Mouse (Mus musculus) natural killer cell, adult 2 months (primary cell): ENCODE data around the gene Camsap1.

Source experiments
- DNase-seq, 2 experiments: peaks; one replicate each; pipeline ENCODE4 v3.0.0; 2022; ENCODE audit warnings: low spot score in 2 of 2

The Camsap1 gene

DNA sequence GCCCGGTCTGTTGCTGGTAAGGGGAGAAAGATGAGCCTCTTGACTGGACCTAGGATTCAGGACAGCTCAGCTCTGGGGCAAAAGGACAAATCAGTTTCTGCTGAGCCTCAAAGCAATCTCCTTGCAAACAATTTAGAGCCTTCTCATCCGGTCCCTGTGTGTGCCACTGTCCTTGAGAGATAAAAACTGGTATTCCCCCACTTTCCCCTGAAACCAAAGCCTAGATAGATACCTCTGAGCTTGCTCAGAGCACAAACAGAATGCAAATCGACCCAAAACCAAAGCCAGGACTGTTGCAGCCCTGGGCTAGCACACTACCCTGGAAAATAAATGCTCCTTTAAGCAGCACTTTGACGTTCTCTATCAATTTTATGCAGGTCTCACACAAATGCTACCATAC, 4.1 kb downstream of the Camsap1 start:
- no peak for DNase-seq

DNA sequence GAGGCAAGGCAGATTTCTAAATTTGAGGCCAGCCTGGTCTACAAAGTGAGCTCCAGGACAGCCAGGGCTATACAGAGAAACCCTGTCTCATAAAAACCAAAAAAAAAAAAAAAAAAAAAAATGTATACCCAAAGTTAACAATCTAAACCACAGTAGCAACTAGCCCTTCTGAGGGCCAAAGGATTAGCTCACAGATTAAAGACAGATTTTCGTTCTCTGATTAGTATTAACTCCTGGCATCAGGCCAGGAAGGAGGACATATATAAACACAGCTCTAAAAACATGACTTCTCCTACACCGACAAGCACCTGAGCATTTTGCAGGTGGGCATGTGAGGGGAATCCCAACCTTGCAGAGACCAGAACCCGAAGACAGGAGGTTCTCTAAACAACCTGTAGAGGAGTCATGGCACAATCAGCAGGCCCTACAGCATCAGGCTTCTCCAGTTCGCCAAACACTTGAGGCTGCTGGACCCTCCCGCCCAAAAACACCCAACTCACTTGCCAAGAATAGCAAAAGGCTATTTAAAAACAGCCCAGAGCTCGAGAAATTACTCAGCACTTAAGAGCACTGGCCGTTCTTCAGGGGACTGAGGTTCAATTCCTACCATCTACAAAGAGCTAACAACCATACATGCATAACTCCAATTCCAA, 5.4 kb downstream of the Camsap1 start:
- no peak for DNase-seq

DNA sequence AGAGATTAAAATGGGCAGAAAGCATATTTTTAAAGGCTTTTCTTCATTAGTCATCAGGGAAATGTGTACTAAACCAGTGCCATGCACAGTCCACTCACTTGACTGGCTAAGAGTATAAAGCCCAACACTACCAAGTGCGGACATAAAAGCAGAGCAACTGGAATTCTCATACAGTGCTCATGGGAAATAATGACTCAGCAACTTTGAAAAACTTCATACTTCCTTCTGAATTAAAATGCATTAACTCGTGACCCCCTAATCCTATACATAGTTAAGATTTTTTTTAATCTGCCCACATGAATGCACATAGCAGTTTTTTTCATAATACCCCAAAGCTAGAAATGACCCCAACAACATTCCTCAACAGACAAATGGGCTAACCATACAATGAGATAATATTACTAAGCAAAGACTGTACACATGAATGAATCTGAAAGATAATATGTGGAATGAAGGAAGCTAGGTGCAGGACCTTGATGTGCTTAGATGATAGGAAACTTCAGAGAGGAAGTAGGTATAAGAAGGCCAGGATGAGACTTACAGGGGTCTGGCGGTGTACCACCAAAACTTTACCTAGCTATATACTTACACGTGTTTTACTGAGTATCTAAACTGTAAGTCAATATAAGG, 7.8 kb downstream of the Camsap1 start:
- no peak for DNase-seq

DNA sequence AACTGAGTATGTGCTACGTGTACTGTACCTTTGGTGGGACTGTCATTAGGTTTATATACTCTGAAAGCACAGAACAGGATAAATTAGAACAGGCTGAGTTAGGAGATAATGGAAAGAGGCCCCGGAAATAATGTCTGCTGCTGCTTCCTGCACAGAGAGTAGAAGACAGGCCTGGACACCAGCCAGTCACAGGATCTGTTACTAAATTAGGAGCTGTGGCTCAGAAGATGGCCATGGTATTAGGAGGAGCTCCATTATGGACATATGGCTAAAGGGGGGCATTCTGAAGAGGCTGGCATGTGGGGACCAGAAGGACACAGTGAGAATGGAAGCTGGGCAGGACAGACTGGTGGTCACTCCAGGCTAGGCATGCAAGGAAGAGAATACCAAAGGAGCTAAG, 12.7 kb downstream of the Camsap1 start:
- DNase-seq, result no peak

DNA sequence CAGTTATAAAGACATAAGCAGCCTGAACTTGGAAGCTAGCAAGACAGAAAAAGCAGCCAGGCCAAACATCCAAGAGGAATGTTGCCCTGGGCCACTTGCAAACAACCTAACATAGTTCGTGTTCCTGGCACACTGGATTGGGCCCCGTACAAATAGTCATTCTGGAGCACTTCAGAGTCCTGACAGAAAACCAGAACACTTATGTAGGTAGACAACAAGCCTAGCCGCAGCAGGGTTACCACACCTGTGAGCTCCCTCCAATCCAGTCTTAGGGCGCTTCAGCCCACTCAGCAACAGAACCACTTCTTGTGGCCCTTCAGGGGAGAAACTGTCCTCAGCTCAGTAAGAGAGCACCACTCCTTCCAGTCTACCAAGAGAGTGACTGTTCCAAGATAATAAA, 13.8 kb downstream of the Camsap1 start:
- no peak for DNase-seq

DNA sequence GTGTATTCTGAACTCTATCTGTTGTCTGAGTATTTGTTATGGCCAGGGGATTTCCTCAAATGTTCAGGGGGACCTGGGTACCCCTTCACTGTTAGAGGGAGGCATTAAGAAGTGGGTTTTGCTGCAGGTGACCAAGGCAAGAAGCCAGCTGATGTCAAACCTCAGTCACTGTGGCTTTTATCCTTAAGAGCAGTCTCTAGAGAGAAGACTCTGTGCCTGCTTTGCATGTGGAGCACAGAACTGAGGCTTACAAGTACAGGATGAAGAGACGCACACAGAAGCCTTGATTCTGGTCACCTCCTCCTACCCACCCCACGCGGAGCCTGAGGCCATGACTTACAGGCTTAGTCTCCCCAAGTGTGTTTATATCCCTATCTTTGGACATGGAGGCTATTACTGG, 33.8 kb downstream of the Camsap1 start:
- no peak for DNase-seq

DNA sequence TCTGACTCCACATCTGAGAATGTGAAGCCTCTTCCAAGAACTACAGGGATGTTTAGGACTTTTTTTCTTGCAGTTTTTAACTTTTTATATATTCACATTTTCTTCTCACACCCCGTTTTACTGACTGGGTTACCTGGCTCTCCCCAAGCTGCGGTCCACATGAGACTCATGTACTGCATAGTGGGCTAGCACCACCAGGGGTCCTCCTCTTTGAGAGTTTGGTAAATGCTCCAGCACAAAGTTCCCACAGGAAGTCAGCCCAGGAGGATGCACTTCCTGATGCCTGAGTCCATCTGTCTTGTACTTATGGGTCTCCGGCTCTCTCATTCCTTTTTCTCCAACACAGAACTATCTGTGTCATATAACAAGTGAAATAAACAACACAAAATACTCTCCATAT, 35.1 kb downstream of the Camsap1 start:
- DNase-seq, result no peak

DNA sequence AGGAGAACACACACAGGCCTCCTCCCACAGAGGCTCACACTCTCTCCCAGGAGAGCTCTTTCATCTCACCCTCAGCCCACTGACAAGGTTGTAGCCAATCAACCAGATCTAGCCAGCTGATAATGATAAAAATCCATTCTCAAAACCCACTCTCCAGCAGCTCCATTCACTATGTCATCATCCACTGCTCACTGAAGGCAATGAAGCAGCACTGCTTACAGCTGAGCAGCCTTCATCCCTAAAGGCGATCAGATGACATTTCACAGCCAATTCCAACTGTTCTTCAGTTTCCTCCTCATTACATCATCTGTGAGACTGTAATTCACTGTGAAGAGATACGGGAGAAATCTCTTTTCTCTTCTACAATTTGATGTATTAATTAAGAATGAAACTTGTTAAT, 39.3 kb downstream of the Camsap1 start:
- DNase-seq, result no peak

DNA sequence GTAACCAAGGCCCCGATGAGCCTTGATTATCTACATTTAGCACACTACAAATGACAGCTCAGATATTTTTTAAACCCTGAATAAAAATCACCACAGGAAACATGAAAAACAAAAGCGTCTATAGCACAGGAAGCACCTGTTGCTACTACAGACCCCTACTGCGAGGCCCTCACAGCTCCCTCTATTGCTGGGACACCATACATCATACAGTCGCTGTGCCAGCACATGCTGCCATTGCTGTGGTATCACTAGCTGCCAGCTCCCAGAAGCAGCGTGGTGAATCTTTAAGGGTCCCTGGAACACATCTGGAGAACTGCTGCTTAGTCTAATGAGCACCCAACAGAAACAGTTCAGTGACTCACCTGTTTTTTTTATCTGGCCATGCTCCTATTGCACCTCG, 42.6 kb downstream of the Camsap1 start:
- DNase-seq, result no peak

DNA sequence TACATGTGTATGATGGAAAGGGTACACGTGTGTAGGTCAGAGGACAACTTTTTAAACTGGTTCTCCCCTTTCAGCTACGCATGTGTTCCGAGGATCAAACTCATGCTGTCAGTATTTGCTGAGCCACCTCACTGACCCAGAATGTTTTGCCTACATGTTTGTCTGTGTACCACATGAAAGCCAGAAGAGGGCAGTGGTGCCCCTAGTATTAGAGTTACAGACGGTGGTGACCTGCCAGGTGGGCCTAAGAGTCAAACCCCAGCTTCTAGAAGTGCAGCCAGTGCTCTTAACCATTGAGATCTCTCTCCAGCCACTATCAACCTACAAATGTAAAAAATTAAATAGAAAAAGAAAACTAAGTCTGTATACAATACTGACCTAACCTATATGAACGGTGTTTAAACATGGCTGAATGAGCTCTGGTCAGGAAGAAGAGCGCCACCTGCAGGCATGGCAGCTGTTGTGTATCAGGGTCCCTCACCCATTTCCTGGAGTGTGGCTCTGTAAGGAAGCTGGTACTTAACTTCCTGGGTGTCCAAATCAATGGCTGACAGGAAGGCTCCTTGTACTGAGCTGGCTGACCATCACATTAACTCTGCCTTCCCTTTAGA, 51.7 kb downstream of the Camsap1 start:
- DNase-seq, result peak; percentile 26 to 37

DNA sequence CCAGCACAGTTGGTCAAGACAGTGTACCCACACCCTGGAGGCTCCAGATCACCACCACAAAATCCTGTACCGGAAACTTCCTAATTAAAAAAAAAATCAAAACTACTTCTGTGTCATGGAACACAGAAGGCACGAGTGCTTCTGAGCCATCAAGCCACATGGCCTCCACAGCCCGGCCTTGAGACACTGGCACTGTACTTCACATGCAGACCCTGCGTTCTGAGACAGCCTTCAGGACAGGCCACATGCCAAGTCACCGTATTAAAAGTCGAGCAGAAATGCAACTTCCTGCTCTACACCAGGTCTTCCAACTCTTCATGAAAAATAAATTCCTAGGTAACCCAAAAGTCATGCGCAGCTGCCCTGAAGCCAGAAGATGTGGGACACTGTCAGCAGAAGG, 55.3 kb downstream of the Camsap1 start:
- DNase-seq, result no peak

DNA sequence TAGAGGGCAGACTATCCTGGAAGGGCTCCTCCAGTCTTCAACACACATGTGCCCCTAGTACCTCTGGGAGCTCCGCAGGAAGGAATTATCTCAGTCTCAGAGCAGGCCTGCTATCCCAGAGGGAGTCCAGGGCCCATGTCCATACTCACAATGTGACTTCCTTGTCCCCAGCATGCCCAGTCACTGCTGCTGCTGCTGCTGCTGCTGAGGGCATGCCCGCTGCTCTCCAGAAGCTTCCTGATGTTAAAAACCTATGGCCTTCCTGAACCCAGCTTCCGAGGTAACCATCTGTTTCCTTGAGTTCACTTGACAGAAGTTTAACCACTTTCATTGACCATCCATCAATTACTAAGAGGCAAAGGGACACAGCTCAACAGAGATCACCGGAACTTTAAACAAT, 58.1 kb downstream of the Camsap1 start:
- no peak for DNase-seq

DNA sequence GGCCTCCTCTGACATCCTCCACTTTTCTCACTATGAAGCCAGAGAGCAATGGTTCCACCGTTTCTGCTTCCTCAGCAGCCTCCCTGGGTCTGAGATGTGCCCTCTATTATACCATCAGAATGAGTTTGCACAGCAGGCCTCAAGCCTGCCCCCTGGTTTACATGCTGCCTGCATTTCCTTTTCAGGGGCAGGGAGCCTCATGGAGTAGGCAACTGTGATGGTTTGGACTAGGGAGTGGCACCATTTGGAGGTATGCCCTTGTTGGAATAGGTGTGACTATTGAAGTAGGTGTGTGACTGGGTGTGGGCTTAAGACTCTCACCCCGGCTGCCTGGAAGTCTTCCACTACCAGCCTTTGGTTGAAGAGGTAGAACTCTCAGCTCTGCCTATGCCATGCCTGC, 59.3 kb downstream of the Camsap1 start:
- DNase-seq, result no peak

DNA sequence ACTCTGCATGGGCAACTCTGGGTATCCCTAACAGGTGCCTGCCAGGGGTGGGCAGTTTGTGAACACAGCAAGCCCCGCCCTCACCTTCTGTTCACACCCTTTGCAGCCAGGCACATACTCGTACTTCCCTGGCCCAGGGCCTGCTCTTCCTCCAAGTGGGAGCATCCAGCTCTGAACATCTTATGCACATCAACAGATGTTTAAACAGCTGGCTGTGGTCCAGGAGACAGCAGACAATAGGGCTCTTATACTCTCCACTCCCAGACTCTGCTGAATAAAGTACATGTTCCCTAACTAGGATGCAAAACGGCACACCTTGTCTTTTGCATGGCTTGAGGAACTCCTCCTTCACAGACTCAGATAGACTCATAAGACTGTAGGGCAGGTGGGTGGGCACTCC, 63.1 kb downstream of the Camsap1 start:
- no peak for DNase-seq

DNA sequence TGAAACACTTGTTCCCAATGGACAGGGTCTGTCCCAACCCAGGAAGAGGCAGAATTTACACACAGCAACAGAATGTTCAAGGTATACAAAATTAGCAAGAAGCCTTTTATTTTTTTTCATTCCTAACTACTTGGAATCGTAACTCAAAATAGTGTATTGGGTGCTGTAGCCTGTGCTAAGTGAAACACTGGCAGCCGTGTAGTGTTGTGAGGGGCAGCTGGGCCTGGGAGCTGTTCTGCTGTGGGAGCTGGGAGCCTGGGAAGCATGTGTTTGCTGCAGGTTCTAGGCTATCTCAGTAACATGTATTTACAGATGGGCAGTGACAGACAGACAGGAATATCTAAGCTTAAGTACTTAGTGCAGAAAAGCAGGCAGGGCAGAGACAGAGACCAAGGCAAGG, 64.7 kb downstream of the Camsap1 start:
- no peak for DNase-seq

DNA sequence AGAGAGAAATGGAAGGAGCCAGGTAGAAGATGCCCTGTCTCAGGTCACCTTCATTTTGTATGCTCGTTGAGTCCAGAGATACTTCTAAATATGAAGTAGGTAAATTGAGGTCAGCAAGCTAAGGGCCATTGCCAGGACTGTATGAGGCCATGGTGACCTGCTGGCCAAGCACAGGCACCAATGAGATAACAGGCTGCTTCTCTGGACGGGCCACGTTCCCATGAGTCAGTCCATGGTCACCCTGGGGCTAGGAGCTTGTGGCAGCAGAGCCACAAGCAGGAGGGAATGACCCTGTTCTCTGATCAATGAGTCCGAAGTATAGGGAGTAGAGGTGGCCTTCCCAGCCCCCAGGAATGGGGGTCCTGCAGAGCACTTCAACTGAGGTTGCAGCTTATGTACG, 68.3 kb downstream of the Camsap1 start:
- DNase-seq, result no peak

DNA sequence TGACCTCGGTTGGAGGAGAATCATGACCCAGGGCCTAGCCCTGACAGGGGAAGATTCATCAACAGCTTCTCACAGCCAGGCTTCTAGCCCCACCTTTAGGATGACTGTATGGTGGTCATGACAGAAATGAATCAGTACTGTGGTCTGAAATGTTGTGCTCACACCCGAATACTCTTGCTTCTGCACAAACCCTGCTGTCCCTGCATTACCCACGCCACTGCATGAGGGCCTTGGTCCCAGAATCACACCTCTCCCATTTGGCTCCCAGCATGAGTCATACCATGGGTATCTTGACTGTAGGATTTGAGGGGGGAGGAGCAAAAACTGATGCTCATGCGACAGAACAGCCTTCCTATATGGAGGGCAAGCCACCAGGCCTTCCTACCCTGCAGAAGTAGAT, 68.9 kb downstream of the Camsap1 start:
- DNase-seq, result no peak

DNA sequence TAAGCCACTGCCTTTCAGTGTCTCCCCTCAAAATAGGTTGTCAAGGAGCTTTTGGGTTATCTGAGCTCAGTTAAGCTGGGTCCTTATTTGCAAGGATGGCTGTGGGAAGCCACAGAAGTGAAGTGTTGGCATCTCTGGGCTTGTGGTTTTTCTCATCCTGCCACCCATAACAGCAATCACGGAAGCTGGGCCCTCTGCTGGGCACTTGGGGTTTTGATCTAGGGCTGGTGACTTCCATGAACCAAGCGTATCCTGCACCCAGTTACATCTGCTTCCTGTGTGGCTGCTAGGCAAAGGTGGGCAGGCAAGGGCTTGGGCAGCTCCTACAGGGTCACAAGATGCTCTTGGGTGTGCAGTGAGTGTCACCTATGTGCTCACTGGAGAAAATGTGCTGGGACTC, 69.8 kb downstream of the Camsap1 start:
- DNase-seq, result peak; percentile 56 to 63

DNA sequence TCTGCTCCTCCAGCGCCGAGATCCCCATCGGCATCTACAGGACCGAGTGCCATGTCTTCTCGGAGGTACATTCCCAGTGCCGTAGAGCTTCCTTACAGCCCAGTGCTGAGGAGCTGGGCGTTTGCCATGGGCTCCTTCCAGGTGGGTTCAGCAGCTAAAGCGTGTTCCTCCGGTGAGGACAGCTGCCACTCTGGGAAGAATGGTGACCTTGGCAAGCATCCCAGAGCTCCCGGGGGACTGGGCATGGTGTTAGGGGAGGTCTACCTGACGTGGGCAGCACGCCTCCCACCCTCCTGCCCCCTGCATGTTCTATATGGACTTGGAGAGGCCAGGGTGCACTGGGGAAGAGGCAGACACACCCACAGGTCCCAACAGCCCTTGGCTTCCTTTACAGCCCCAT, 73.2 kb downstream of the Camsap1 start:
- no peak for DNase-seq

DNA sequence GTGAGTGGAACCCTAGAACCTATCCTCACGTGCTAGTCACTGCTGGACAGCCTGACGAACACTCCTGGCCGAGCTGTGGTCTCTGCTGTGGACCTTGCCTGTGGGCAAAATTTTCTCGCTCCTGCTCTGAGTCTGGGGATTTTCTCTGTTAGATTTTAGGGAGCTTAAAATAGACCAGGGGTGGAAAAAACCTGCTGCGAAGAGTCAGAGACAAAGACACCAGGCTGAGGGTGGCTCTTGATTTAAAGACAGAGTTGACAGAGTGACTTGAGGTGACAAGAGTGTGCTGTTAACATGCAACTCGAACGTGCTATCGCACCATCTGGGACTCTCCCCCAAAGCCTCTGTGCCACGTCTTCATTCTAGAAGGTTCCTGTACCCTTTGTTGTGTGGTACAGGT, 84.1 kb downstream of the Camsap1 start:
- no peak for DNase-seq

DNA sequence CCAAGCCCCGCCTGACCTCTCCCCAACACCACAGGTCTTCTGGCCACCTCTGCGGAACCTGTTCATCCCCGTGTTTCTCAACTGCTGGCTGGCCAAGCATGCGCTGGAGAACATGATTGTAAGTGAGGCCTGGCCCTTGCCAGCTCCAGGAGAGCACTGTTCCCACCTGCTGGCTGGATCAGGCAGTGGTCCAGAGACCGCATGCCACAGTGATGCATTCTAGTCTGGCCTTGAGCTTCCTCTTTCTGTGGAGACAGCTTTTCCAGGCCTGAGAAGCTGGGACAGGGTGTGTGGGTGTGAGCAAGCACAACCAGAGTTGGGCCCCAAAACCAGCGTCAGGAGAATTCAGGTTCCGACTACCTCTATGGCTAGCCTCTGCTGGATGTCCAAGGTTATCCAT, 90.6 kb downstream of the Camsap1 start:
- no peak for DNase-seq

DNA sequence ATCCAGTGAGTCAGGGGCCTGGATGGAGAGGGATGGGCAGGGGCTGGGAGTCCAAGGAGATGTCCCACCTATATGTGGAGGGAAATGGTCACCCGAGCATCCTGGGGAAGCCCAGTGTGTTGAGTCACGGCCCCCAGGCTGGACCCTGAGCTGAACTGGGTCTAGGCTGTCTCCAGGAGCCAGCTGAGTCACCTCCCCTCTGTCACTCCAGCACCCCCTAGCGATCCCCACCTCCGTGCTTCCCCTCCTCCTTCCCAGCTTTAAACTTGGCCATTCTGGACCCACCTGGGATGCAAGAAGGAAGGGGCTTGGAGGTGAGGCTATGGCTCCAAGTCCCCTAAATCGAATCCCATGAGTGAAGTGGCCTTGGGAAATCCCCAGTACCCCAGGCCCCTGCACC, 94.9 kb downstream of the Camsap1 start:
- DNase-seq, result no peak

DNA sequence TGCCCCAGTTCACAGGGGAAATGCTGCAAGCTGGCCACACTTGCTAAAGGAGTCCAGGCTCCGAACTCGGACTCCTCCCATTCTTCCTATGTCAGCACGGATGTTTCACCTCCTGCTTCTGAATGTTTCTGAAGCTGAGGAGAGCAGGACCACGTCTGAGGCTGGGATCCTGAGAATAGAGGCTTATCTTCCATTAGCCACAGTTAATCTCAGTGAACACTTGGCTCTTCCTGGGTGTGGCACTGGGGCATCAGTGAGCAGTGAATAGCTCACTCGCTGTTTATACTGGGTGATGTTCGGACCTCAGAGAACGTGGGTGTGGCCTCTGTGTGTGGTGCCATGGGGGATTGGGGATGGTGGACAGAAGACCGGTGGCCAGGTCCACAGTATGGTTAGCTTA, 95.9 kb downstream of the Camsap1 start:
- DNase-seq, result no peak

DNA sequence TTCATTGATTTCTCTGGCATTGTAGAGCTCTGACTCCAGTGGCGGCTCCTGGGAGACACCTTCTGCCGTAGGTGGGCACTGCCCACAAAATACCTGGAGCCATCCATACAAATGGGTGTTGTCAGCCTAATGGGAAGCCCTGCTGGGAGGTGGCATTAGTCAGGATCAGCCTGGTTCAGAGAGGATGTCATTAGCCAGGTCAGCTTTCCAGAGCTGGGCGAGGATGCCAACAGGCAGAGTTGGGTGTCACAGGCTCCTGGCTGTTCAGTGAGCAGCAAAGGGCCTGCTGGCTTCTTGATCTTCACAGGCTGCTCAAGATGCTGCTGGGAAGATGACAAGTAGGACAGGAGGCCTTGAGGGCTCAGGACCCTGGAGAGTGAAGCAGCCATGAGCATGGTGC, 98.3 kb downstream of the Camsap1 start:
- no peak for DNase-seq
